Mouse (Mus musculus) thymus, adult 2 months (tissue): ENCODE data around the gene Plekha8. TPM values are rescaled to one million over a fixed set of nuclear protein-coding genes. Genes with fewer than 3 reads are reported as not detected.

Experiments used
- DNase-seq: peaks from one replicate; pipeline ENCODE4 v3.0.0; 2021
- H3K27ac ChIP-seq: fragments of 200-500 bp; 2 replicates; pipeline ENCODE4 v1.5.1; 2012; ENCODE audit warnings: low read length, control low read depth; ENCODE audit not compliant: control insufficient read depth, insufficient read depth
- H3K27me3 ChIP-seq: fragments of 200-500 bp; 2 replicates; pipeline ENCODE4 v1.6.1; 2012; ENCODE audit warnings: mild to moderate bottlenecking, low read length, moderate library complexity, mixed read lengths; ENCODE audit not compliant: control insufficient read depth, insufficient read depth
- H3K36me3 ChIP-seq: fragments of 200-500 bp; 2 replicates; pipeline ENCODE4 v1.6.1; 2012; ENCODE audit warnings: mild to moderate bottlenecking, low read length, moderate library complexity; ENCODE audit not compliant: control insufficient read depth, insufficient read depth
- H3K4me1 ChIP-seq: fragments of 200-500 bp; replicated peaks from 2 replicates; pipeline ENCODE4 v1.6.1; 2012; ENCODE audit warnings: low read length; ENCODE audit not compliant: control insufficient read depth, insufficient read depth
- H3K4me3 ChIP-seq: fragments of 200-500 bp; 2 replicates; pipeline ENCODE4 v1.5.1; 2012; ENCODE audit warnings: mild to moderate bottlenecking, low read length, control low read depth, moderate library complexity; ENCODE audit not compliant: control insufficient read depth, insufficient read depth
- CTCF ChIP-seq: fragments of 200-500 bp; IDR thresholded peaks from 2 replicates; pipeline ENCODE4 v1.5.1; 2012; ENCODE audit warnings: mild to moderate bottlenecking, control low read depth, low read length, moderate library complexity, borderline replicate concordance; ENCODE audit not compliant: control insufficient read depth, poor library complexity, insufficient read depth; ENCODE audit errors: extremely low read depth
- POLR2A ChIP-seq: fragments of 200-500 bp; IDR thresholded peaks from 2 replicates; pipeline ENCODE4 v1.6.1; 2012; ENCODE audit warnings: mild to moderate bottlenecking, low read length, control low read depth, moderate library complexity; ENCODE audit not compliant: control insufficient read depth, poor library complexity, insufficient read depth; ENCODE audit errors: extremely low read depth
- WGBS: fragments of 180-500 bp; shearing (Covaris S2); methylation state at CpG from one replicate; pipeline ENCODE4 v1.1.7; 2018; 5-methylcytosine and 5-hydroxymethylcytosine counted together
- polyA plus RNA-seq: library from polyadenylated mRNA; depleted of rRNA; stranded (reverse); fragments of >200 nt; gene quantifications from 2 replicates; pipeline ENCODE4 v1.2.3, GENCODE M21; 2012; rRNA removed

Gene Plekha8
- polyA plus RNA-seq, 1 experiment = 0.94 TPM

DNA sequence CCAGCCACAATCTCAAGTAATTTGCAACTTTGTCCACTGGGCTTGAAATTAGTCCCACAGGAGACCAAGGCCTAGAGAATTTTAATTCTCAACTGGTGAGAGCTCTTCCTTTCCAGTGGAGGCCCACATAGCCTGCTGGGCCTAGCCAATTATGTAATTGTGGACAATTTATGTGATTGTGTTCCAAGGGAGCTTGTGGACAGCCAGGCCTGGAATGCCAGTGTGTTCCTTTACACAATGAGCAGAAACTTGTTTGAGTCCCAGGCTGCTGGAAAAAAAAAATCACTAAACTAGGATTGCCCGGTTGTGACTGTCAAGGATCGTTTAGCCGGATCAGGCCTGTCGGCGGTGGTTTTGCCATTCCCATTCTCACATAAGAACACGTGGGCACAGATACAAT, 98.4 kb downstream of the Plekha8 start:
- Histone ChIP-seq H3K27ac (no peak overlapping the region), H3K36me3 (no peaks in the 10 kb centered on the region), H3K4me1 (no peaks in the 10 kb centered on the region), H3K27me3 (no peaks in the 10 kb centered on the region), H3K4me3 (no peak overlapping the region)
- TF ChIP-seq POLR2A = no peak
- no peak for TF ChIP-seq CTCF
- DNase-seq = no peak
- 96% methylated on average over 6 of the region's 6 CpGs for WGBS

Other genes starting within 250 kb of the Plekha8 start
- 1.1 and 1.6 TPM in 2 replicates for gene Wipf3, start 165.5 kb upstream of the Plekha8 start, polyA plus RNA-seq
- 0.17 and 0.55 TPM in 2 replicates for gene Scrn1, start 28.6 kb upstream of the Plekha8 start, polyA plus RNA-seq
- 0.56 and 1.1 TPM in 2 replicates for gene Fkbp14, start 2.2 kb downstream of the Plekha8 start, polyA plus RNA-seq
- gene Mturn, start 86.5 kb downstream of the Plekha8 start, polyA plus RNA-seq = 14.8 and 15.6 TPM in 2 replicates
- gene Znrf2, start 221.8 kb downstream of the Plekha8 start, polyA plus RNA-seq = 17.5 and 20.9 TPM in 2 replicates